Mouse (Mus musculus): ENCODE measurements around the gene Gm5475.

Gene Gm5475

GRCm38 (mm10) chr15:100473926-100474503 is 52.1 kb downstream of the Gm5475 start:
- H3K4me1 ChIP-seq (replicated peaks; ENCODE audit: low read depth, low read length): peaks cover 88% of the 10 kb centered on the region
- no peak for TF ChIP-seq CTCF (conservative IDR thresholded peaks at IDR 0.05; ENCODE audit: low read length)
- peak; percentile 92 for TF ChIP-seq NANOG (IDR thresholded peaks at IDR 0.05; ENCODE audit: borderline replicate concordance, low read length)
- no peak for TF ChIP-seq POU5F1 (IDR thresholded peaks at IDR 0.05; ENCODE audit: borderline replicate concordance, low read length)
- peaks cover 3% of the 10 kb centered on the region; the same call in 1 of the 2 replicates for H3K36me3 ChIP-seq (ENCODE audit: insufficient read depth, low read length)
- H3K27me3 ChIP-seq (ENCODE audit: insufficient read depth, low read length): peaks cover 39% of the 10 kb centered on the region
- H3K4me3 ChIP-seq (replicated peaks; ENCODE audit: low read length): no peak overlapping the region
- no peaks in the 10 kb centered on the region for H3K9me3 ChIP-seq (ENCODE audit: low read length)

All from E14TG2a.4 (cell line).